Mouse (Mus musculus) ES-E14 (cell line): ENCODE results near the gene Cbx8.

Experiments used
- CHD2 ChIP-seq: IDR thresholded peaks from 2 replicates; pipeline ENCODE4 v1.6.1; 2014; ENCODE audit warnings: mild to moderate bottlenecking, low read depth, low read length, inconsistent platforms
- HCFC1 ChIP-seq: IDR thresholded peaks from 2 replicates; pipeline ENCODE4 v1.6.1; 2012; ENCODE audit warnings: low read length, inconsistent platforms, borderline replicate concordance; ENCODE audit not compliant: insufficient read depth
- MAFK ChIP-seq: IDR thresholded peaks from 2 replicates; pipeline ENCODE4 v1.6.1; 2014; ENCODE audit warnings: mild to moderate bottlenecking, low read depth, low read length, inconsistent platforms; ENCODE audit not compliant: insufficient read depth
- ZNF384 ChIP-seq: IDR thresholded peaks from 2 replicates; pipeline ENCODE4 v1.6.1; 2012; ENCODE audit warnings: low read depth, low read length, inconsistent platforms

DNA sequence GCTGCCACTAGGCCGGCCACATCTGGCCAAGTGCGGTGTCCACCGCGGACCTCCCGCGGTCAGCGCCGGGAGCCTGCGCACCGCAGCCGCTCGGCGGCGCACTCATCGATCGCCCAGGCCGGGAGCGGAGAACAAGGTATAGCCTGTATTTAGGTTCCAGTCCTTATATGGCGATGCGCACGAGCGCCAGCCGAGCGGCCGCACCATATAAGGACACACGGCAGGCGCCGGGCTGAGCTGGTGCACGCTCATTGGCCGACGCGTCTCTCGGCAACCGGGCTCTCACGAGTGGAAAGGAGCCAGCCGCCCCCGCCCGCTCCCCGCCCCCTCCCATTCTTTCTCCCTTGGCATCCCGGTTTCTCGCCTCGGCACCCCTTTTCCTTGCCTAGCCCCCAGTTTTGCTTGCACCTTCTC, 12.5 kb upstream of the Cbx8 start:
- TF ChIP-seq CHD2 (no peak), HCFC1 (no peak), MAFK (no peak), ZNF384 (no peak)
